Mouse (Mus musculus): ENCODE results near the gene Smarcb1.

DNA sequence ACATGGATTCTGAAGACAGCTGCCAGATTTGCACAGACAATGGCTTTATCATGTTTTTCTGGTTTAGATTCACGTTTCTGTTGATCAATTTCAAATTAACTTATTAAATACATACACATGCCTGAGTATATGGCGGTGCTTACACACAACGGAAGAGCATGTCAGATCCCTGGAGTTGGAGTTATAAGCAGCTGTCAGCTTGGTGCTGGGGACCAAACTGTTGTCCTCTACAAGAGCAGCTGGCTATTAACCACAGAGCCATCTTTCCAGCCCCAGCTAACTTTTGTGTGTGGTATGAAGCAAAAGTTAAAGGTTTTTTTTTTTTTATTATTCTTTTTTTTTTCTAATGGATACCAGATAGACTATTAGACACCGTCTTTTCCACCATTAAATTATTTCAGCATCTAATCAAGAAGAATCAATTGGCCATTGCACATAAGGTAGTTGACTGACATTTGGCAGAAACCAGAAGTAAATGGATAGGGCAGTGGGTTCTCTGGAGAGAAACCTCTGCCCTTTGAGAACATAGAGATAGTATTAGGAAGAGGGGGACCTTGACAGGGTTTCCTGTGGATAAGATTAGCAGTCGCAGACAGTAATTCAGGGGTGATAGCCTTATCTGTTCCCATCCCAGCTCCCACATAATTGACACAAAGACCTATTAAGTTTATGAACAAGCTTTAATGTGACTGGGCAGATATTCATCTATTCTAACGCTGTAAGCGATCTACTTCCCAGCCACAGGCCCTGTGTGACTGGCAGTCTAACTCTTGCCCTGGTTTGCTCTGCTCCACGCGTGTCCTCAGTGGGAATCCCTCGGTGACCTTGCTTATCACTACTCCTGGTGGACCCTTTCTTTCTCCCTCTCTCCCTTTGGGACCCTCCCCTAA lies 49.1 kb downstream of the Smarcb1 start:
- no peak for TF ChIP-seq EP300 (IDR thresholded peaks at IDR 0.05)
- no peak for TF ChIP-seq CTCF (IDR thresholded peaks at IDR 0.05)
